Mouse (Mus musculus) olfactory bulb, adult 2 months (tissue): ENCODE measurements around the gene Vmn1r1. TPM values are rescaled to one million over a fixed set of nuclear protein-coding genes. Genes with fewer than 3 reads are reported as not detected.
A peak's percentile ranks its signal among the peaks of the same experiment; 100 is the strongest.

Source experiments
- H3K27ac ChIP-seq: fragments of 200-500 bp; 2 replicates; pipeline ENCODE4 v1.5.1; 2012; ENCODE audit warnings: low read depth, low read length; ENCODE audit not compliant: insufficient read depth
- H3K4me1 ChIP-seq: fragments of 200-500 bp; 2 replicates; pipeline ENCODE4 v1.6.1; 2012; ENCODE audit warnings: low read length; ENCODE audit not compliant: control insufficient read depth, insufficient read depth
- H3K4me3 ChIP-seq: fragments of 200-500 bp; 2 replicates; pipeline ENCODE4 v1.5.1; 2012; ENCODE audit warnings: mild to moderate bottlenecking, low read depth, low read length, moderate library complexity; ENCODE audit not compliant: insufficient read depth
- CTCF ChIP-seq: fragments of 200-500 bp; IDR thresholded peaks from 2 replicates; pipeline ENCODE4 v1.5.1; 2012; ENCODE audit warnings: low read depth, mild to moderate bottlenecking, low read length, moderate library complexity; ENCODE audit not compliant: insufficient read depth
- POLR2A ChIP-seq: fragments of 200-500 bp; IDR thresholded peaks from 2 replicates; pipeline ENCODE4 v1.6.1; 2012; ENCODE audit warnings: mild to moderate bottlenecking, low read depth, low read length, moderate library complexity; ENCODE audit not compliant: insufficient read depth
- WGBS: fragments of 180-500 bp; shearing (Covaris S2); methylation state at CpG from one replicate; pipeline ENCODE4 v1.1.7; 2018; 5-methylcytosine and 5-hydroxymethylcytosine counted together
- polyA plus RNA-seq: library from polyadenylated mRNA; stranded (reverse); fragments of >200 nt; gene quantifications from 2 replicates; pipeline ENCODE4 v1.2.4, GENCODE M21; 2012; ENCODE audit warnings: low replicate concordance; ENCODE audit not compliant: missing spikeins, insufficient read depth, insufficient read length

Vmn1r1 gene
- polyA plus RNA-seq, 1 experiment, result not detected

DNA sequence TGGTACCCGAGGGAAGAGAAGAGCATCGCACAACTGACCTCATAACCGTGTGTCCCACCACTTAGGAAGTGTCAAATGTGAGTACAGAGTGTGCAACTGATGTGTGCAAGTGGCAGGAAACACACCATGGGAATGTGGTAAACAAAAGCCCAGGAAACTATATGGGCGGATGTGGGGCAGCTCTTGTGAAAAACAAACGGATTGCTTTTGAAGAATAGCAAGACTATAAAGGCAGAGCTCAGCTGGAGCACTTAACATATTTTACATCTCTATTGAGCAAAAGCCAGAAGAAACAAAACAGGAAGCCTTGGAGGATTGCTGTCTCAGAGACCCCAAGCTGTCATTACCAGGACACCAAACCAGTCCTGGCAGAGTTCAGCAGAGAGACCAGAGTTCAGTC is 1.3 kb downstream of the Vmn1r1 start:
- Histone ChIP-seq H3K27ac (no peak overlapping the region), H3K4me3 (no peak overlapping the region), H3K4me1 (no peaks in the 10 kb centered on the region)
- 53% methylated on average over 5 of the region's 5 CpGs for WGBS
- TF ChIP-seq POLR2A, result no peak
- no peak for TF ChIP-seq CTCF

DNA sequence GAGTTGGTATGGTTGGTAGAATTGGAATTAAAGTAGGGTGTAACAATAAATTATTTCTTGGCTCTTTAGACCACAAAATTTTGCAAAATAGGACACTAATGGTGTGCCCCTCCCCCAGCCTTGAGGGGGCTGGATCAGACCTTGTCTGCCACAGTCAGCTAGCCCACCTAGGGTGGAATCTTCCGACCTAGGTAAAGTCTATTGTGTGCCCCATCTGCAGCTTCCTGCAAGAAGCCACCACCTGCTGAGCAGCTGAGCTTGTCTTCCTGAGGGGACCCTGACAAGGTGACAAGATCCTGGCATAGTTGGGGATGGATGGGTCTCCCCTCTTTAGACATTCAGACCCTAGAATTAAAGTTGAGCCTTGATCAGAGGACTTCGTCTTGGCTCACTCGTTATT is 4.7 kb downstream of the Vmn1r1 start:
- TF ChIP-seq POLR2A, result no peak
- TF ChIP-seq CTCF, result no peak
- WGBS, result 83% methylated on average over 3 of the region's 3 CpGs
- Histone ChIP-seq H3K4me3 (no peak overlapping the region), H3K27ac (no peak overlapping the region), H3K4me1 (no peaks in the 10 kb centered on the region)

DNA sequence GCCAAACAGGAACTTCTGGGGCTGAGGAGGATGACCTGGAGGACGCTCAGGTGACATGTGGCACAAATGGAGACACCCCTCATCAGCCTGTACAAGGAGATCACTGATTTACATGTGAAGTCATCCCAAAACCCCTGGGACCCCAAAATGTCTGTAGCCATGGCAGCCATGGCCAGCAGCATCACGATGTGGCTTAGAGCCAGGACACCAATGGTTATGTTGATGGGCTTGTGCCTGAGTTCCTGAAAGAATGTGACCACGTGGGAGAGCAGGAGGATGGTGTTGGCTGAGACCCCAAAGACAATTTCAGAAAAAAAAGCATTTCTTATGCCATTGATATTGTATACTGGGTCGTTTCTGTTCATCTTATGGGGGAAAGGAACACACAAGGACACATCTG is 6.6 kb downstream of the Vmn1r1 start:
- 43% methylated on average over 4 of the region's 4 CpGs for WGBS
- no peaks in the 10 kb centered on the region for H3K4me1 ChIP-seq
- TF ChIP-seq CTCF (no peak), POLR2A (no peak)
- H3K27ac ChIP-seq, result no peak overlapping the region
- no peak overlapping the region for H3K4me3 ChIP-seq

DNA sequence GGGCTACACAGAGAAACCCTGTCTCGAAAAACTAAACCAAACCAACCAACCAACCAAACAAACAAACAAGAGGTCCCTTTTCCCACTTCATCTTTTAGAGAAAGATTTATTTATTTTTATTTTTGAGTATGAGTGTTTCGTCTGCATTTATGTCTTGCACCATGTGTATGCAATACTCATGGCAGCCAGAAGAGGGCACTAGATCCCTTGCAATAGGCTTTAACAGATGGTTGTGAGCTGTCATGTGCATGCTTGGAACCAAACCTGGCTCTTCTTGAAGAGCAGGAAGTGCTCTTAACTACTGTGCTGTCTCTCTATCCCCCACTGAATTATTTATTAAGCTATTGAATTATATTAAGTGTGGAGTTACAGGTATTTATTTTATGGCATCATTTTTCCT is 14.3 kb downstream of the Vmn1r1 start:
- WGBS, result 94% methylated on average over 2 of the region's 2 CpGs
- Histone ChIP-seq H3K4me3 (no peak overlapping the region), H3K27ac (no peak overlapping the region), H3K4me1 (no peaks in the 10 kb centered on the region)
- TF ChIP-seq CTCF (no peak), POLR2A (no peak)

DNA sequence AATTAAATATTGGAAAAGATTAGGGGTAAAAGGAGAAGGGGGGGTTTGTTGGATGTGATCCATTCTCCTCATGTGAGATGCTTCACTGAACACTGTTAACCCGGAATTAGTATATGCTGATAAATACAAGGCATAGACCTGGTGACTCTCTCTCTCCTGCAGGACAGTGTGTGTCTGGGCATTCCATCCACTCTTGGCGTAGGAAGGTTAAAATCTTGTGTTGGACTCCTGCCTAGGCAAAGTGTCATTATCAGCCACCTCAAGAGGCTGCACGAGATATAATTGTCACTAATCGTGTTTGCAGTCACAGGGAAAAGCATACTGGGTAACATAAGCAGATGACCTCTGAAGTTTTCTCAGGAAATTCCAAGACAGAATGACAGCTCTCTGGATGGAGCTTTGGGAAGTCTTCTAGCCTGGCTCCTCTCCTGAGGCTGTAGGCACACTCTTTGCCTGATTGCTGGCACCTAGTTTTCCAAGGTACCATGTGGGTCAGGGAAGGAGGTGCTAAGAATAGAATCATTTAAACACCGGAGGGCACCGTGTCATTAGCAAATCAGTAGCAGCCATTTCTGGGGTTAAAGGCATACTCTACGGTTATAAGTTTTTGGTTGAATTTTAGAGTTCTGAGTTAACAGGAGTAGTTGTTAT is 15.3 kb downstream of the Vmn1r1 start:
- H3K27ac ChIP-seq, result no peak overlapping the region
- H3K4me1 ChIP-seq, result no peaks in the 10 kb centered on the region
- no peak for TF ChIP-seq POLR2A
- TF ChIP-seq CTCF, result no peak
- H3K4me3 ChIP-seq, result no peak overlapping the region
- 51% methylated on average over 7 of the region's 7 CpGs for WGBS

DNA sequence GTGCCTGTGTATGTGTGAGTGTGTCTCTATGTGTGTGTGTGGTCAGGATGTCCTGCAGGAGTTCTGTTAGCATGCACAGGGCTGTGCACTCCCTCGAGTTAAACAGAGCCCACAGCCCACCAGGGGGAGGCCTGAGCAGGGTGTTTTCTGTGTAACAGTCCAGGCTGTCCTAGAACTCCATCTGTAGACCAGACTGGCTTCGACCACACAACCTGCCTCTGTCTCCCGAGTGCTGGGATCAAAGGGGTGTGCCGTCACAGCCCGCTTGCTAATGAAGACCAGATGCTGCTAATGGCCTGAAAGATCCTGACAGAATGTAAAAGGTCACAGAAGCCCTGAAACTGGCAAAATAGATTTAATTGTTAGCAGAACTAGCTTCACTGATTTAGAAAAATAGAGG is 18.7 kb downstream of the Vmn1r1 start:
- Histone ChIP-seq H3K4me1 (no peaks in the 10 kb centered on the region), H3K27ac (no peak overlapping the region), H3K4me3 (no peak overlapping the region)
- TF ChIP-seq POLR2A (no peak), CTCF (no peak)
- WGBS, result 56% methylated on average over 5 of the region's 5 CpGs

DNA sequence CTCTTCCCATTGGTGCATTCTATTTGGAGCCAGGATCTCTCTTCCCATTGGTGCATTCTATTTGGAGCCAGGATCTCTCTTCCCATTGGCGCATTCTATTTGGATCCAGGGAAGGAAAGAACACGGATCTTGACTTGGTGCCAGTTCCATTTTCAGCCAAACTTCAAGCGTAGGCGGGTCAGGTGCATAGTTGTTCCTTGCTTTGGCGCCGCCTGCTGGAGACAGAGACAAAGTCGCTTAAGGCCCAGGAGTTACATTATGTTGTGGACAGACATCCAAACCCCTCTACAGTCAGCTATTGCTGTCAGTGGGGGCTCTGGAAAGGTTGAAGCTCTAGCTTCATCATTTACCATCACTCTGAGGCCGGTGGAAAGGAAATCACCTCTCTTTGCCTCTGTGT is 21.0 kb downstream of the Vmn1r1 start:
- Histone ChIP-seq H3K4me3 (no peak overlapping the region), H3K27ac (no peak overlapping the region), H3K4me1 (no peaks in the 10 kb centered on the region)
- 70% methylated on average over 8 of the region's 8 CpGs for WGBS
- TF ChIP-seq POLR2A (no peak), CTCF (no peak)

DNA sequence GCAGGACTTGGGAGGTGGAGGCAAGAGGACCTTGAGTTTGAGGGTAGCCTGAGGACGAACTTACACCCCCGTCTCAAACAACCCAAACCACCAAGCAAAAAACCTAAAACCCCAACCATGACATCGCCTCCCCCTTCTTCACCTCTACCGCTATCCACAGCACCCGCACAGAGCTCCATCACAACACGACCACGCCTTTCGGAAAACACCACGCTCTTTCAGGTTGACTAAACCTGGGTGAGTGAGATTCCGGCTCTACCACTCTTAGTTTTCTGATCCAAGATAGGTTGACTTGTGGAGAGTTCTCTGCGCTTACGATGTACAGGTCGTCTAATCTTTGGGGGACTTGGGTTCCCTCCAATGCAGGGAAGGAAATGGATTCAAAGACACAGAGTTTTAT is 21.6 kb downstream of the Vmn1r1 start:
- TF ChIP-seq POLR2A (no peak), CTCF (no peak)
- H3K4me3 ChIP-seq, result no peak overlapping the region
- no peak overlapping the region for H3K27ac ChIP-seq
- no peaks in the 10 kb centered on the region for H3K4me1 ChIP-seq
- WGBS, result 92% methylated on average over 13 of the region's 13 CpGs

DNA sequence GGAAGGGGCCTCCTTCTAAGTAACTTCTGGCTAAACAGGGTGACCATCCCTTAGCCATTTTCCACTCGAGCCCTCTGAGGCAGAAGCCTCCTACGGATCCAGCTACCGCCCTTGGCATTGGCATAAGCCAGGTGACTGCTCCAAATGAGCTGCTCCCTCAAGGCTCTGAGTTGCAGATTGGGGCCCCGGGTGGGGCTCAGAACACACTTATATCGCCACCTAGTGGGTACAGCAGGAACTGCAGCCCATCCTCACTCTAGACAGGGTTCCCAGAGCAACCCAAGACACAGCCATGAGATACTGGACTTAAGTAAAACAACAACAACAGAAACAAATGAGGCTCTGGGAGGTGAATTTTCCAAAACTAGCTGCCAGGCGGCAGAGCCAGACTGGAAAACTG is 23.9 kb downstream of the Vmn1r1 start:
- Histone ChIP-seq H3K4me1 (peaks cover 5% of the 10 kb centered on the region; the same call in 1 of the 2 replicates), H3K4me3 (no peak overlapping the region), H3K27ac (no peak overlapping the region)
- no peak for TF ChIP-seq POLR2A
- TF ChIP-seq CTCF, result peak; percentile 66
- 3% methylated on average over 6 of the region's 6 CpGs for WGBS

DNA sequence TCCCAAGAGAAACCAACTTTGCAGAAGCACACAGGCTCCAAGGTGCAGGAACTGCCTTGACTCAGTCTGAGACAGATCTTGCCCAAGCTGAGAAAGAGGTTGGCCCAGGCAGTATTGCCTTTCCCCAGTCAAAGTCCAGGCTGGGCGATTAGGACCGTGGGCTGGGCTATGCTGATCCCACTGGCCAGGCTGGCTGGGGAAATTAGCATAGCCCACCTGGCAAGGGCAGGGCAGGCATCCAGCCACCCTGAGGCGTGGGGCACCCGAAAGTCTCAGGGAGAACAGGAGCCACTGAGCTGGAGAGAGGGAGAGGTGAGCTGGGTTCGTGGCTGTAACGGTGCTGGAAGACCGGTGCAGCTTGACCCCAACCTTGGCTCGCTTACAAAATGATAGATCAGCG is 24.3 kb downstream of the Vmn1r1 start:
- H3K4me3 ChIP-seq, result no peak overlapping the region
- TF ChIP-seq POLR2A, result no peak
- no peak for TF ChIP-seq CTCF
- WGBS, result 43% methylated on average over 9 of the region's 9 CpGs
- H3K4me1 ChIP-seq, result peaks cover 5% of the 10 kb centered on the region; the same call in 1 of the 2 replicates
- no peak overlapping the region for H3K27ac ChIP-seq
